Mouse (Mus musculus) 416B (cell line): ENCODE measurements around the gene Usp30.

Source experiments
- DNase-seq: peaks from one replicate; pipeline ENCODE4 v3.0.0; 2011; ENCODE audit warnings: low read depth

Usp30 gene

DNA sequence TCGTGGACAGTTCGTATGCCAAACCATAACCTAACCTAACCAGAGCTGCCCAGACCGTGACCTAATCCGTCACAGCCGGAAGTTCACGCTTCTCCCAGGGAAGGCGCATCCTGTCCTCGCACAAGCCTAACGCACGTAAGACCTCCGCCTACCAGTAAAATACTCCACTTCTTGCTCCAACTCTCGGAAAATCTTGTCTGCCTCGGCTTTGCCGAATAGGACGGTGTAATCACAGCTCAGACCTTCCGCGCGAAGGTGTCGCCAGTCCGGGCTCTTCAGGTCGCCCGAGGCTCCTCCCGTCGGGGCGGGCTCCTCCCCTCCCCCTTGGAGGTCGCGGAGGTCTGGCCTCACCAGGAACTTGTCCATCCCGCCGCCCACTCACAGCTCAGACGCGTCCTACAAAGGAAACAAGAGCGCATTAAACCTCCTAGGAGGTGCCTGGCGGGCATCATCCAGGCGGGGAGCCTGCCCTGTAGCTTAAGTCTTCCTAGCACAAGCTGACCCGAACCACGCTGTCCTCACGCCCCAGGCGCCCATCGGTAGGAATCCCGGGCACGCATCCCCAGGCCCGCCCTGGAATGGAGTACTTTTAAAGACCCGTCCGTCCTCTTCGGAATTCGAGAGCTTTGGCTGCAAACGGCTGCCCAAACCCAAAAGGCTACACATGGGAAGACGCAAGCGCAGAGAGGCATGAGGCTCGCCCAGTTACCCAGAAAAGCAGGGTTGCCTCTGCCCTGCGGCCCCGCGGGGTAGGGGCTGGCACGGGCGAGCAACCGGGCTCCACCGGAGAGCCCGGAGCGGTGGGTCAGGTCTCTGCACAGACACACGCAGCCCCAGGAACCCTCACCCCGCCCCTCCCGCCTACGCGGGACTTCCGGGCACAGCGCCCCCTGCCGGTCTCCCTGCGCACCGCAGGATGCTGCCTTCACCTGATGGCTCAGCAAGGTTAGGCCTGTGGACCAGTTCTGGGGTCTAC is 62.4 kb downstream of the Usp30 start, which contains the start of gene Alkbh2:
TSS of gene Alkbh2 (minus strand) at position 845 of the 976 bp plus-strand sequence.
- DNase-seq: peak; percentile 47

DNA sequence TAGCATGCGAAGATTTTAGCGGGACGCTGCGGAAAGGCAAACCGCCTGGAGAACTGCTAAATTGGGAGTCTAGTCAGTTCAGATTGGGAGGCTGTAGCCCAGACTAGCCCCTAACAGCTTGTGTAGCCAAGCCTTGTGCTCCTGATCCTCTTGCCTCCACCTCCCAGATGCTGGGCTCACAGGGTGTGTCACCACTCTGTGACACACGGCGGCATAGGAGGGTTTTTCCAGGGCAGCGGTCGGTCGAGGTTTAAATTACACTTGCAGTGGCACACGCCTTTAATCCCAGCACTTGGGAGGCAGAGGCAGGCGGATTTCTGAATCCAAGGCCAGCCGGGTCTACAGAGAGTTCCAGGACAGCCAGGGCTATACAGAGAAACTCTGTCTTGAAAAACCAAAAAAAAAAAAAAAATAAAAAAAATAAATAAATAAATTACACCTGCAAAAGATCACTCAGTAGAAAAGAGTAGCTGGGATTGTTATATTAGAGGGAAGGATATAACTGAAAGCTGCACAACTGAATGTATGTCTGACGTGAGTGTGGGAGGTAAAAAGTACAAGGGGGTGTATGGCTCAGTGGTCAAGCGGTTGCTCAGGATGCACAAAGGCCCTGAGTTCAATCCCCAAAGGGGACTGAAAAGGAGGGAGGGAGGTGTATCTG is 64.4 kb downstream of the Usp30 start:
- no peak for DNase-seq

DNA sequence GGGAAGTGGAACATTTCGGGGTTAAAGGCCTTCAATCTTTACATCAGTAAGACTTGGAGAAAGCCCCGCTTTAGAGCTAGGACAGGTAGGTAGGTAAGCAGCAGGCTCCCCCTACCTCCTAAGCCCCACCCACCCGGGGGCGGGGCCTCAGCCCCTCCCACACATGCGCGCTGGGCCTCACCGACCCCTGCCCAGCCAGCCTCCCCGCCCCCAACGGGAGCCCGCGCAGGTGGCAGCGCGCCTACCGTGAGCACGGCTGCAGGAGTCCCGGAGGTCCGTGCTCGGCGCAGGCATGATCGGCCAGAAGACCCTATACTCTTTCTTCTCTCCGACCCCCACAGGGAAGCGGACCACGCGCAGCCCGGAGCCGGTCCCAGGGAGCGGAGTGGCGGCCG is 64.9 kb downstream of the Usp30 start, which contains the start of gene Ung:
TSS of gene Ung (plus strand) at position 176 of the 395 bp plus-strand sequence.
- DNase-seq: peak; percentile 37

- peak; percentile 93 for DNase-seq
These were observed 65.6 kb downstream of the Usp30 start for GRCm38 (mm10) chr5:114130698-114131520.

GRCm38 (mm10) chr5:114131521-114131840 is 66.2 kb downstream of the Usp30 start:
- DNase-seq: peak; percentile 86

DNA sequence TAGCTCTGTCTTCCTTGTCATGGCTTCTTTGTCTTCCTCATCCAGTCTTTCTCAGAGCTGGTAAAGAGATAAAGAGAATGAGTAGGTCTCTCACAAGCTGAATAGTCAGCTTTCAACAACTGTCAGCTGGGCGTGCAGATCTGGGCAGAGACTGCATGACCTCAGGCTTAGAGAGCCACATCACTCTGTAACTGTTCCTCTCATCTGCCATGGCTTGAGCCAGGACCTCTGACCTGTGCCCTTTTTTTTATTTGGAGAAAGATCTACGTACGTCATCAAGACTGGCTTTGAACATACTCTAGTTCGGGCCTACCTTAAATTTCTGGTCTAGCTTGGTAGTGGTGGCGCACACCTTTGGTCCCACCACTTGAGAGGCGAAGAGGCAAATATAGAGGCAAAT is 67.6 kb downstream of the Usp30 start:
- no peak for DNase-seq

GRCm38 (mm10) chr5:114134091-114134534 is 68.9 kb downstream of the Usp30 start:
- DNase-seq: peak; percentile 85

- DNase-seq: peak; percentile 53
These were observed 70.3 kb downstream of the Usp30 start for GRCm38 (mm10) chr5:114135516-114135915.

DNA sequence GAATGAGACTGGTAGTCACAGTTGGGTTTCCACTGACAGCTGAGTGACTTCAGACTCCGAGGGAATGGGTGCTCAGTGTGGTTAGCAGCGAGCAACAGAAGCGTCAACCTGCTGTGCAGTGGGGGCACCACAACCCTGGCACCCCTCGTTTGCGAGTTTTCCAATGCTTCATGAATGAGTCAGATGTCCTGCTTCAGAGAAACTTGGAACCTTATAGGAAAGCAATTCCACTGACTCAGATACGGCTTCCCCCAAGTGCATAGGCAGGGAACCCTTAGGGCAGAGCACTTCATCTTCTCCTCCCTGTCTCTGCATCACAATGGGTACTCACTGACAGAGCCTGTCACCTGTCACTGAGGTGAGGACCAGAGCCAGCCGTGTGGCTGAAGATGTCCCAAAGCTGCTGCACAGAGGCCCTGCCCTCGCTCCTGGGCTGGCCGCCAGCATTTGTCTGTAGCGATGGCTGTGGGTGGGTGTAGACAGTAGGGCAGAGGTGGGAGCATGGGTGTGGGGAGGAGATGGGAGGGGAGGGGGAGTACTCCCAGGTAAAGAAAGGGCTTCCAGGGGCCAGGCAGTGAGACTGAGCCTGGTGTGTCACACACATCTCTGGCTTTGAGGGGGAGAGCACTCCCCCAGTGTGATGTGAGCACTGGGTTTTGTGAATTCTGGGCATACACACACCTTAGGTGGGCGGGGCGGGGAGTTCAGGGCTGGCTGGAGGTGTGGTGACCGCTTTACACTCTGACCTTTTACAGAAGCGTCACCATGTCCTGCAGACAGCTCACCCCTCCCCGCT is 72.4 kb downstream of the Usp30 start:
- no peak for DNase-seq

- DNase-seq: no peak
These were observed 73.3 kb downstream of the Usp30 start for GRCm38 (mm10) chr5:114138277-114139164.

GRCm38 (mm10) chr5:114139175-114139574 is 73.9 kb downstream of the Usp30 start:
- DNase-seq: peak; percentile 34

- no peak for DNase-seq
These were observed 81.0 kb downstream of the Usp30 start, which contains the start of gene Acacb for GRCm38 (mm10) chr5:114146028-114146888. TSS of gene Acacb (plus strand) at chr5:114146535.

- DNase-seq: no peak
These were observed 82.0 kb downstream of the Usp30 start for GRCm38 (mm10) chr5:114147043-114147972.

DNA sequence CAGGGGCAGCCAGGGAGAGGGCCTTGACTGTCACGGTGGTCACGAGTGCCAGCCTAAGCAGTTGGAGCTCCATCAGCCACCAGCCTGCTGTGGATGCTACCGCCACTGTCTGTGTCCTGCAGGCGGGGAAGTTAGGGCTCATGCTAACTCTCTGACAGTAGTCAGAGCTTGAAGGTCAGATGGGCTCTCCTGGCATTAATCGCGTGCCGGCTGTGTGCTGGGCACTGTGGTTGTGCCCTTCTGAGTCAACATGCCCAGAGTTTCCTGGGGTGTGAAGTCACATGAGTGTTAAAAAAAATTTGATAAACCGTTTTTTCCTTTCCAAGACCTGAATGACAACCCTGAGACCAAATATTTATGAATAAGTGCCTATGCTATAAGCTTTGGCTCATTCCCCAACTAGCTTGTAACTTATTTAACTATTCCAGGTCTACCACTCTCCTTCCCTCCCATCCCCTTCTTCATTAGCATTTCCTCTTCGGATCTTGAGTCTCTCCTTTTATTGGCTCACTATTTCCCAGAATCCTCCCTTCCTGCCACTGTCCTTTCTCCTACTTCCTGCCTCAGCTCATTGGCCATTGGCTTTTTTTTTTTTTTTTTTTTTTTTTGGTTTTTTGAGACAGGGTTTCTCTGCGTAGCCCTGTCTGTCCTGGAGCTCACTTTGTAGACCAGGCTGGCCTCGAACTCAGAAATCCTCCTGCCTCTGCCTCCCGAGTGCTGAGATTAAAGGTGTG is 87.3 kb downstream of the Usp30 start:
- DNase-seq: peak; percentile 82

DNA sequence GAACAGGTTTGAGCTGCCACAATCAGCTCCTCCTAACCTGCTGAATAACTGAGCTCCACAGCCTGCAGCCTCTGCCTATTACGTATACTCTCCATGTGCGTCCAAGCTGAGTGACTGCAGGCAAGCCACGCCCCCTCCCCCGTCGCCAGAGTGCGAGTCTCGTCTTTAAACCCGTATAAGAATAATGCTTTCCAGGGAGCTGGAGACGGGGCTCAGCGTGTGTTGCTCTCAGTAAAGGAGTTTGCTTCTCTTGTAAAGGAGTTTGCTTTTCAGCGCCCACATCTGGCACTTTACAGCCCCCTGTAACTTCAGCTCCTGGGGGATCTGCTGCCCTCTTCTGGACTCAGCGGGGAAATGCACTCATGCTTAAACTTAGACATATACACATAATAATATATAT is 88.2 kb downstream of the Usp30 start:
- DNase-seq: peak; percentile 64

- DNase-seq: no peak
These were observed 89.5 kb downstream of the Usp30 start for GRCm38 (mm10) chr5:114154765-114155164.
